Mouse (Mus musculus) macrophage (primary cell): Measurements from ENCODE around the gene Slc25a20. TPM values are rescaled to one million over a fixed set of nuclear protein-coding genes. Genes with fewer than 3 reads are reported as not detected.
"Not testable (repeated sequence)": the region's sequence is repeated elsewhere in the genome, so short reads cannot be mapped to it uniquely, and the experiment has no call there.

Experiments
- H3K27ac ChIP-seq: fragments of 350-480 bp; formaldehyde crosslinking; 2 replicates; pipeline ENCODE4 v1.9.0; 2021
- H3K36me3 ChIP-seq: fragments of 350-480 bp; formaldehyde crosslinking; 2 replicates; pipeline ENCODE4 v1.9.0; 2021; ENCODE audit errors: inconsistent target
- H3K4me3 ChIP-seq: fragments of 350-480 bp; formaldehyde crosslinking; 2 replicates; pipeline ENCODE4 v1.9.0; 2021; ENCODE audit errors: inconsistent target
- H3K79me2 ChIP-seq: fragments of 350-480 bp; formaldehyde crosslinking; 2 replicates; pipeline ENCODE4 v1.9.0; 2021; ENCODE audit errors: inconsistent target
- WGBS: methylation state at CpG from one replicate; pipeline ENCODE4 v1.1.7; 2026; ENCODE audit warnings: inconsistent platforms; ENCODE audit not compliant: missing documents; 5-methylcytosine and 5-hydroxymethylcytosine counted together
- polyA plus RNA-seq: library from polyadenylated mRNA; stranded (reverse); fragments of 250-400 nt; gene quantifications from 3 replicates; pipeline ENCODE4 v1.2.4, GENCODE M21; 2018; ENCODE audit warnings: inconsistent platforms

The Slc25a20 gene
- polyA plus RNA-seq, 1 experiment from 2014 or later: 35.2 TPM

- Histone ChIP-seq H3K4me3 (no peak overlapping the region), H3K36me3 (no peaks in the 10 kb centered on the region), H3K27ac (no peak overlapping the region), H3K79me2 (no peaks in the 10 kb centered on the region)
- WGBS: 75% methylated on average over 10 of the region's 10 CpGs
These were observed 7.1 kb upstream of the Slc25a20 start for GRCm38 (mm10) chr9:108654566-108655464.

- H3K36me3 ChIP-seq, H3K79me2 ChIP-seq, H3K27ac ChIP-seq, H3K4me3 ChIP-seq: not testable (repeated sequence)
- 84% methylated on average over 5 of the region's 7 CpGs for WGBS
These were observed 6.0 kb upstream of the Slc25a20 start for GRCm38 (mm10) chr9:108655865-108656264.

- H3K4me3 ChIP-seq: peak overlapping the region; percentile 53
- no peak overlapping the region for H3K27ac ChIP-seq
- H3K36me3 ChIP-seq: no peaks in the 10 kb centered on the region
- 40% methylated on average over 6 of the region's 6 CpGs for WGBS
- no peaks in the 10 kb centered on the region for H3K79me2 ChIP-seq
These were observed 772 bp downstream of the Slc25a20 start for GRCm38 (mm10) chr9:108662660-108663059.

- Histone ChIP-seq H3K27ac (no peak overlapping the region), H3K36me3 (peaks cover 11% of the 10 kb centered on the region; the same call in 1 of the 2 replicates), H3K79me2 (no peaks in the 10 kb centered on the region), H3K4me3 (no peak overlapping the region)
- 93% methylated on average over 8 of the region's 8 CpGs for WGBS
These were observed 8.0 kb downstream of the Slc25a20 start for GRCm38 (mm10) chr9:108669875-108670274.

GRCm38 (mm10) chr9:108673151-108673550, 11.3 kb downstream of the Slc25a20 start:
- no peak overlapping the region for H3K4me3 ChIP-seq
- no peaks in the 10 kb centered on the region for H3K79me2 ChIP-seq
- no peak overlapping the region for H3K27ac ChIP-seq
- H3K36me3 ChIP-seq: peaks cover 13% of the 10 kb centered on the region; the same call in 1 of the 2 replicates
- WGBS: 72% methylated on average over 2 of the region's 2 CpGs

- WGBS: 96% methylated on average over 12 of the region's 15 CpGs
- Histone ChIP-seq H3K36me3 (peaks cover 32% of the 10 kb centered on the region; the same call in 1 of the 2 replicates), H3K79me2 (no peaks in the 10 kb centered on the region), H3K4me3 (no peak overlapping the region), H3K27ac (no peak overlapping the region)
These were observed 18.1 kb downstream of the Slc25a20 start for GRCm38 (mm10) chr9:108680026-108680425.

GRCm38 (mm10) chr9:108686475-108686887, 24.6 kb downstream of the Slc25a20 start:
- Histone ChIP-seq H3K4me3 (no peak overlapping the region), H3K27ac (no peak overlapping the region), H3K79me2 (no peaks in the 10 kb centered on the region), H3K36me3 (peaks cover 13% of the 10 kb centered on the region; the same call in 1 of the 2 replicates)
- WGBS: 77% methylated on average over 4 of the region's 4 CpGs

GRCm38 (mm10) chr9:108687181-108687580, 25.3 kb downstream of the Slc25a20 start:
- 96% methylated on average over 6 of the region's 6 CpGs for WGBS
- peaks cover 8% of the 10 kb centered on the region; the same call in 1 of the 2 replicates for H3K36me3 ChIP-seq
- no peak overlapping the region for H3K27ac ChIP-seq
- H3K4me3 ChIP-seq: no peak overlapping the region
- H3K79me2 ChIP-seq: no peaks in the 10 kb centered on the region

GRCm38 (mm10) chr9:108687686-108688085, 25.8 kb downstream of the Slc25a20 start:
- Histone ChIP-seq H3K4me3 (no peak overlapping the region), H3K27ac (no peak overlapping the region), H3K36me3 (peaks cover 4% of the 10 kb centered on the region; the same call in 1 of the 2 replicates), H3K79me2 (no peaks in the 10 kb centered on the region)
- 100% methylated on average over 2 of the region's 2 CpGs for WGBS

- Histone ChIP-seq H3K4me3 (no peak overlapping the region), H3K27ac (no peak overlapping the region), H3K36me3 (peaks cover 4% of the 10 kb centered on the region; the same call in 1 of the 2 replicates), H3K79me2 (peaks cover 6% of the 10 kb centered on the region)
- WGBS: 90% methylated on average over 7 of the region's 9 CpGs
These were observed 26.6 kb downstream of the Slc25a20 start for GRCm38 (mm10) chr9:108688451-108688850.

GRCm38 (mm10) chr9:108689106-108689505, 27.2 kb downstream of the Slc25a20 start, which contains the start of gene Prkar2a:
Gene Prkar2a, plus strand, starts transcription at chr9:108689314.
- peaks cover 9% of the 10 kb centered on the region for H3K79me2 ChIP-seq
- H3K36me3 ChIP-seq: peaks cover 3% of the 10 kb centered on the region; the same call in 1 of the 2 replicates
- WGBS: 100% methylated on average over 1 of the region's 1 CpGs
- H3K4me3 ChIP-seq: no peak within 1 kb of the TSS
- no peak within 1 kb of the TSS for H3K27ac ChIP-seq

- no peak overlapping the region for H3K27ac ChIP-seq
- peaks cover 16% of the 10 kb centered on the region for H3K79me2 ChIP-seq
- H3K4me3 ChIP-seq: no peak overlapping the region
- no peaks in the 10 kb centered on the region for H3K36me3 ChIP-seq
- WGBS: 100% methylated on average over 1 of the region's 1 CpGs
These were observed 28.1 kb downstream of the Slc25a20 start for GRCm38 (mm10) chr9:108689993-108690392.

GRCm38 (mm10) chr9:108690914-108691313, 29.0 kb downstream of the Slc25a20 start:
- Histone ChIP-seq H3K4me3 (no peak overlapping the region), H3K27ac (peak overlapping the region; percentile 82), H3K79me2 (peaks cover 25% of the 10 kb centered on the region), H3K36me3 (no peaks in the 10 kb centered on the region)
- 88% methylated on average over 6 of the region's 6 CpGs for WGBS

GRCm38 (mm10) chr9:108691371-108691770, 29.5 kb downstream of the Slc25a20 start:
- WGBS: 22% methylated on average over 8 of the region's 8 CpGs
- no peaks in the 10 kb centered on the region for H3K36me3 ChIP-seq
- peak overlapping the region; percentile 23 for H3K4me3 ChIP-seq
- peak overlapping the region; percentile 82 for H3K27ac ChIP-seq
- H3K79me2 ChIP-seq: peaks cover 29% of the 10 kb centered on the region

GRCm38 (mm10) chr9:108691846-108692225, 29.9 kb downstream of the Slc25a20 start:
- H3K36me3 ChIP-seq: no peaks in the 10 kb centered on the region
- peak overlapping the region; percentile 82 for H3K27ac ChIP-seq
- WGBS: 2% methylated on average over 40 of the region's 42 CpGs
- peaks cover 34% of the 10 kb centered on the region for H3K79me2 ChIP-seq
- H3K4me3 ChIP-seq: peak overlapping the region; percentile 23
